Mouse (Mus musculus): ENCODE measurements around the gene Dync1i1.
A peak's percentile ranks its signal among the peaks of the same experiment; 100 is the strongest.

Gene Dync1i1

GRCm38 (mm10) chr6:5961960-5962359 lies 236.5 kb downstream of the Dync1i1 start:
- DNase-seq (ENCODE audit: extremely low spot score, low read depth, low spot score), result no peak

GRCm38 (mm10) chr6:5966376-5966775 lies 240.9 kb downstream of the Dync1i1 start:
- no peak for DNase-seq (ENCODE audit: extremely low spot score, low read depth, low spot score)

GRCm38 (mm10) chr6:5966806-5967445 lies 241.5 kb downstream of the Dync1i1 start:
- DNase-seq (ENCODE audit: extremely low spot score, low read depth, low spot score), result no peak

- DNase-seq (ENCODE audit: extremely low spot score, low read depth, low spot score), result no peak
Measured at GRCm38 (mm10) chr6:5967545-5967944, 242.1 kb downstream of the Dync1i1 start.

- DNase-seq (ENCODE audit: extremely low spot score, low read depth, low spot score), result no peak
Measured at GRCm38 (mm10) chr6:5969613-5970012, 244.2 kb downstream of the Dync1i1 start.

GRCm38 (mm10) chr6:5976241-5976640 lies 250.8 kb downstream of the Dync1i1 start:
- DNase-seq (ENCODE audit: extremely low spot score, low read depth, low spot score), result no peak

GRCm38 (mm10) chr6:5977238-5977920 lies 251.9 kb downstream of the Dync1i1 start:
- DNase-seq (ENCODE audit: extremely low spot score, low read depth, low spot score), result no peak

GRCm38 (mm10) chr6:5991243-5991642 lies 265.8 kb downstream of the Dync1i1 start:
- no peak for DNase-seq (ENCODE audit: extremely low spot score, low read depth, low spot score)

- no peak for DNase-seq (ENCODE audit: extremely low spot score, low read depth, low spot score)
Measured at GRCm38 (mm10) chr6:5991817-5992755, 266.6 kb downstream of the Dync1i1 start.

GRCm38 (mm10) chr6:5993056-5993455 lies 267.6 kb downstream of the Dync1i1 start:
- DNase-seq (ENCODE audit: extremely low spot score, low read depth, low spot score), result no peak

- no peak for DNase-seq (ENCODE audit: extremely low spot score, low read depth, low spot score)
Measured at GRCm38 (mm10) chr6:5997535-5997934, 272.1 kb downstream of the Dync1i1 start.

- DNase-seq (ENCODE audit: extremely low spot score, low read depth, low spot score), result no peak
Measured at GRCm38 (mm10) chr6:6002061-6002460, 276.6 kb downstream of the Dync1i1 start.

GRCm38 (mm10) chr6:6004756-6005485 lies 279.5 kb downstream of the Dync1i1 start:
- DNase-seq (ENCODE audit: extremely low spot score, low read depth, low spot score), result no peak

GRCm38 (mm10) chr6:6005762-6006431 lies 280.5 kb downstream of the Dync1i1 start:
- DNase-seq (ENCODE audit: extremely low spot score, low read depth, low spot score), result peak; percentile 71

GRCm38 (mm10) chr6:6011364-6011763 lies 285.9 kb downstream of the Dync1i1 start:
- no peak for DNase-seq (ENCODE audit: extremely low spot score, low read depth, low spot score)

- no peak for DNase-seq (ENCODE audit: extremely low spot score, low read depth, low spot score)
Measured at GRCm38 (mm10) chr6:6015616-6016015, 290.2 kb downstream of the Dync1i1 start.

GRCm38 (mm10) chr6:6016931-6017330 lies 291.5 kb downstream of the Dync1i1 start:
- no peak for DNase-seq (ENCODE audit: extremely low spot score, low read depth, low spot score)

- no peak for DNase-seq (ENCODE audit: extremely low spot score, low read depth, low spot score)
Measured at GRCm38 (mm10) chr6:6023976-6024375, 298.5 kb downstream of the Dync1i1 start.

GRCm38 (mm10) chr6:6027664-6028063 lies 302.2 kb downstream of the Dync1i1 start:
- no peak for DNase-seq (ENCODE audit: extremely low spot score, low read depth, low spot score)

- no peak for DNase-seq (ENCODE audit: extremely low spot score, low read depth, low spot score)
Measured at GRCm38 (mm10) chr6:6038773-6039550, 313.5 kb downstream of the Dync1i1 start.

Data from hindlimb bud, embryonic 11.5 days (tissue).